Mouse (Mus musculus) midbrain, embryonic 12.5 days (tissue): Measurements from ENCODE around the gene Tmem131. TPM values are rescaled to one million over a fixed set of nuclear protein-coding genes. Genes with fewer than 3 reads are reported as not detected.

Source experiments
- ATAC-seq: fragments of 200-750 bp; cut with Nextera tagmentation; 2 replicates; pipeline ENCODE4 v1.8.0; 2017; ENCODE audit warnings: low read depth, moderate TSS enrichment, moderate library complexity; ENCODE audit not compliant: low FRiP score
- H3K27ac ChIP-seq: fragments of 300-500 bp; sonication (generic); replicated peaks from 2 replicates; pipeline ENCODE4 v1.5.1; 2016; ENCODE audit warnings: mild to moderate bottlenecking
- H3K27me3 ChIP-seq: fragments of 300-500 bp; sonication (generic); 2 replicates; pipeline ENCODE4 v1.6.1; 2016; ENCODE audit warnings: mild to moderate bottlenecking
- H3K36me3 ChIP-seq: fragments of 300-500 bp; sonication (generic); 2 replicates; pipeline ENCODE4 v1.6.1; 2016
- H3K4me1 ChIP-seq: fragments of 300-500 bp; sonication (generic); 2 replicates; pipeline ENCODE4 v1.6.1; 2016
- H3K4me2 ChIP-seq: fragments of 300-500 bp; sonication (generic); replicated peaks from 2 replicates; pipeline ENCODE4 v1.6.1; 2016; ENCODE audit warnings: mild to moderate bottlenecking, moderate library complexity
- H3K4me3 ChIP-seq: fragments of 300-500 bp; sonication (generic); 2 replicates; pipeline ENCODE4 v1.5.1; 2016; ENCODE audit warnings: mild to moderate bottlenecking
- H3K9ac ChIP-seq: fragments of 300-500 bp; sonication (generic); replicated peaks from 2 replicates; pipeline ENCODE4 v1.6.1; 2016; ENCODE audit warnings: mild to moderate bottlenecking, moderate library complexity
- H3K9me3 ChIP-seq: fragments of 300-500 bp; sonication (generic); 2 replicates; pipeline ENCODE4 v1.6.1; 2016; ENCODE audit warnings: mild to moderate bottlenecking
- WGBS: fragments of 180-500 bp; shearing (Covaris S2); methylation state at CpG from one replicate; pipeline ENCODE4 v1.1.7; 2016; 5-methylcytosine and 5-hydroxymethylcytosine counted together
- polyA plus RNA-seq: library from polyadenylated mRNA; unstranded; fragments of >200 nt; fragmentation: Nextera tagmentation; extraction: Ambion mirVana; gene quantifications from 2 replicates; pipeline ENCODE4 v1.2.1, GENCODE M21; 2016

The Tmem131 gene
- polyA plus RNA-seq, 1 experiment from 2014 or later, result 17.8 TPM

GRCm38 (mm10) chr1:36936567-36936966 is 6.9 kb downstream of the Tmem131 start:
- Histone ChIP-seq H3K27me3 (no peaks in the 10 kb centered on the region), H3K27ac (no peak overlapping the region), H3K4me2 (0 out of 2 replicates have a peak overlapping the region, but pooled peaks have one; percentile 1), H3K36me3 (no peaks in the 10 kb centered on the region), H3K4me3 (no peak overlapping the region), H3K9ac (no peak overlapping the region), H3K9me3 (no peaks in the 10 kb centered on the region), H3K4me1 (peaks cover 29% of the 10 kb centered on the region)
- 83% methylated on average over 7 of the region's 7 CpGs for WGBS
- no peak for ATAC-seq

DNA sequence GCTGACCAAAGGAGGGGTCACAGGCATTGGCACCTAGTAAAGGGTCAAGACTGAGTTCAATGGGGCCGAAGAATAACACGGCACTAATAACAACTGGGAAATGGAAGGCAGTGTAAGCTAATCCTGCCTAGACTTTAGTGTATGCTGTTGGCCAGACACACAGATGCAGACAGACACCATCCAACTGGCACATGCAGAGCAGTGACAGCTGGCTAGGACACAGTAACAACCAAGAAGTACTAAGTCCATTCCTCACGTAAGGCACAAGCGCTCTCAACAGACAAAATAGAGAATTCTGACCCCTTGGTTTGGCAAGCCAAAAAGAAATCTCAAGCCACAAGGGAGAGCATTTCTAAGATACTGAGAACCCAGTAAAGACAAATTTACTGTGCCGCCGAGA is 8.7 kb downstream of the Tmem131 start:
- Histone ChIP-seq H3K27ac (no peak overlapping the region), H3K9ac (no peak overlapping the region), H3K4me3 (no peak overlapping the region), H3K27me3 (no peaks in the 10 kb centered on the region), H3K4me1 (peaks cover 24% of the 10 kb centered on the region), H3K36me3 (no peaks in the 10 kb centered on the region), H3K4me2 (no peak overlapping the region), H3K9me3 (no peaks in the 10 kb centered on the region)
- WGBS, result 71% methylated on average over 6 of the region's 6 CpGs
- ATAC-seq, result no peak

DNA sequence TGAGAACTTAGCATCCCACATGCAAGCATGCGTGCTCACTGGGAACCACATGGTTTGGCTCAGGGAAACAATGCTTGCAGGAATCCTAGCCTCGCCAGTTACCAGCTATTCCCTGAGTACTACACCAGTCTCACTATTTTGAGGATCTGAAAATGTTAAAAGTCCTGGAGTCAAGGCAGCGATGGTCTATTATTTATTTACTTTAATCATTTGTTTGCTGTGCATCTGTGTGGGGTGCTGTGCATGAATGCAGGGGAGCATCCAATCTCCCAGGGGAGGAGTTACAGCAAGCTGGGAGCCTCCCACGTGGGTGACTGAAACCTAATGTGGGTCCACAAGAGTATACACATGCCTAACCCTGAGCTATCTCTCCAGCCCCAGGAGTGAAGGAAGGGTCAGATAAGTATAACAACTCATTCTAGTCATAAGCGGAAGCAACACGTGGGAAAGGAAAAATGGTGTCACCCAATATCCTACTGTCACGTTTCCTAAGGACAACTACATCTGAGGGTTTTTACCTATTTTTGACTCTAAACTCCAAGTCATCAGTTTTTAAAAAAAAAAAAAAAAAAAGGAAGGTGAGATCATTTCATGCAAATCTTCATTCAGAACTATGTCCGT is 9.4 kb downstream of the Tmem131 start:
- WGBS, result 85% methylated on average over 8 of the region's 8 CpGs
- Histone ChIP-seq H3K4me1 (peaks cover 24% of the 10 kb centered on the region), H3K9me3 (no peaks in the 10 kb centered on the region), H3K9ac (no peak overlapping the region), H3K27ac (no peak overlapping the region), H3K4me3 (no peak overlapping the region), H3K27me3 (no peaks in the 10 kb centered on the region), H3K4me2 (no peak overlapping the region), H3K36me3 (no peaks in the 10 kb centered on the region)
- ATAC-seq, result no peak

GRCm38 (mm10) chr1:36932231-36932630 is 11.2 kb downstream of the Tmem131 start:
- Histone ChIP-seq H3K27ac (no peak overlapping the region), H3K36me3 (no peaks in the 10 kb centered on the region), H3K4me3 (no peak overlapping the region), H3K4me1 (peaks cover 13% of the 10 kb centered on the region), H3K9me3 (no peaks in the 10 kb centered on the region), H3K27me3 (no peaks in the 10 kb centered on the region), H3K4me2 (no peak overlapping the region), H3K9ac (no peak overlapping the region)
- WGBS, result 95% methylated on average over 1 of the region's 1 CpGs
- ATAC-seq, result no peak

DNA sequence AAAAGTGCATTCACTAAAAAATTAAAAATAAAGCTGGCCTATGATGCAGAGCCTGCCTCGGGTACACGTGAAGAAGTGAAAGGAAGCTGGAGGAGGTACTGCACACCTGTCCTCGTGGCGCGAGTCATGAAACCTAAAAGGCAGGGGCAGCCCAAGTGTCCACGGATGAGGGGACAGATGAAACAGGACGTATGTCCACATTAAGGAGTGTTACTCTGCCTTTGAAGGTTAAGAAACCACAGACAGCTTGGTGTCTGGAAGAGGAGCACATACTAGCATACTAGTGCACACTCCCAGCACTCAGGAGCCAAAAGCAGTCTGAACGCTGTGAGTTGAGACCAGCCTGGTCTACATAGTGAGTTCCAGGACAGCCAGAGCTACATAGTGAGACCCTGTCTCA is 12.6 kb downstream of the Tmem131 start:
- Histone ChIP-seq H3K4me3 (no peak overlapping the region), H3K9ac (no peak overlapping the region), H3K27ac (no peak overlapping the region), H3K36me3 (no peaks in the 10 kb centered on the region), H3K4me1 (peaks cover 6% of the 10 kb centered on the region), H3K4me2 (no peak overlapping the region), H3K27me3 (no peaks in the 10 kb centered on the region), H3K9me3 (no peaks in the 10 kb centered on the region)
- WGBS, result 89% methylated on average over 8 of the region's 8 CpGs
- ATAC-seq, result no peak

GRCm38 (mm10) chr1:36929996-36930395 is 13.5 kb downstream of the Tmem131 start:
- 91% methylated on average over 2 of the region's 2 CpGs for WGBS
- ATAC-seq, result no peak

DNA sequence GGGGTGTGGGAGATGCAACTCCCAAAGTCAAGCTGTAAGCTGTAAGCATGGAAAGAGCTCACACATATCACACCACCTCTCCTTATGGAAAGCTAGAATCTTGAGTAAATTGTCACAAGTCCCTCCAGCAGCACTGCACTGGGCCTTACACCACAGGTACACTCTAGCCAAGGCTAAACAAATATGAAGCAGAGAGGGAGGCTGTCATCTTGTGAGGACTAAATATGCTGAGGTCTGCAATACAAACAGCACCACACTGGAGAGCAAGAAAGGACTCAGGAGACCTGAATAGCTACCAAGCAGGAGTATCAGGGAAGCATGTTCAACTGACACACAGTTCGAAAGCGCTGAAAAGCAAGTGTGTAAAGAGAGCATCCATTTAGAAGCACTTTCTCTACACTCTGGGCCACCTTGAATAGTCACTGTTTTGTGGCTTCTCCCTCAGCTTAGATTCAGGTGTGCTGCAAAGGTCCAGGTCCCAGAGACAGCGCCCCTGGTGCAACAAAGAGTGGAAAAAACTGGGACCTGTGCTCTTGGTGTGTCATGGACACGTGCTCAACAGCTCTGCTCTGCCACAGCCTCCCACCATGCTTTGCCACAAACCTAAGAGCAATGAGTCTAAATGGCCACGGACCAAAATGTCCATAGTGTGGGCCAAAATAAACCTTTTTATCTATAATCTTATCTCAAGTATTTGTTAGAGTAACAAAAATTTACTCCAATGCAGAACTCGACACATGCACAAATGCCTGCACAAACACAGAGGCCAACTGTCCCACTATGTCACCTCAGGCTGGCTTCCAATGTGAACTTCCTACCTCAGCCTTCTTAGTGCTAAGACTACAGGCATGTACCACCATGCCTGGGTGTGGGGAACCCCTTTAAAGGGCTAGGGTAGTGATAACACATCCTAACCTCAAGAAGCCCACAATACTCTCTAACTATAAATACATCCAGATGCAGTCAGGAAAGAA is 14.8 kb downstream of the Tmem131 start:
- Histone ChIP-seq H3K27ac (no peak overlapping the region), H3K27me3 (no peaks in the 10 kb centered on the region), H3K4me2 (no peak overlapping the region), H3K9ac (no peak overlapping the region), H3K9me3 (no peaks in the 10 kb centered on the region), H3K4me1 (no peaks in the 10 kb centered on the region), H3K36me3 (no peaks in the 10 kb centered on the region), H3K4me3 (no peak overlapping the region)
- 97% methylated on average over 6 of the region's 6 CpGs for WGBS
- ATAC-seq, result no peak

More at GRCm38 (mm10) chr1:36929996-36930395, 13.5 kb downstream of the Tmem131 start:
- Histone ChIP-seq H3K36me3 (no peaks in the 10 kb centered on the region), H3K4me2 (no peak overlapping the region), H3K4me3 (no peak overlapping the region), H3K27me3 (no peaks in the 10 kb centered on the region), H3K4me1 (peaks cover 6% of the 10 kb centered on the region), H3K9me3 (no peaks in the 10 kb centered on the region), H3K27ac (no peak overlapping the region), H3K9ac (no peak overlapping the region)

GRCm38 (mm10) chr1:36927569-36927968 is 15.9 kb downstream of the Tmem131 start:
- no peak for ATAC-seq
- Histone ChIP-seq H3K4me2 (no peak overlapping the region), H3K27me3 (no peaks in the 10 kb centered on the region), H3K9ac (no peak overlapping the region), H3K27ac (no peak overlapping the region), H3K9me3 (no peaks in the 10 kb centered on the region), H3K36me3 (no peaks in the 10 kb centered on the region), H3K4me1 (no peaks in the 10 kb centered on the region), H3K4me3 (no peak overlapping the region)
- 86% methylated on average over 2 of the region's 2 CpGs for WGBS

DNA sequence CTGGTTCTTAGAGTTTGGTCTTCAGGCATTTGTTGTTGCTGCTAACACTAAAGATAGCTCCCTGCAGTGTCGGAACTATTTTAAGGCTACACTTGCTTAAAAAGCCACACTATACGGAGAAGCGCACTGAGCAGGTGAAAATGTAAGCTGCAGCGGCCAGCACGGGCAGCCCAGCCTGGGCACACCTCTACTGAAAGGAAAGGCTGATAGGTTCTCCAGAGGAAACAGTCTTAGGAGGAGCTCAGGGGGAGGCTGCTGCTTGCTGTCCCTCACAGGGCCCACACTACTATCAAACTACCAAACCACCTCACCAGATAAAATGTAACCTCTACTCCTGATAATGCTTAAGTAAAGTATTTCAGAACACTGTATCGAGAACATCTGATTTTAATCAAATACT is 16.7 kb downstream of the Tmem131 start:
- H3K27me3 ChIP-seq, result no peaks in the 10 kb centered on the region
- 90% methylated on average over 6 of the region's 6 CpGs for WGBS

DNA sequence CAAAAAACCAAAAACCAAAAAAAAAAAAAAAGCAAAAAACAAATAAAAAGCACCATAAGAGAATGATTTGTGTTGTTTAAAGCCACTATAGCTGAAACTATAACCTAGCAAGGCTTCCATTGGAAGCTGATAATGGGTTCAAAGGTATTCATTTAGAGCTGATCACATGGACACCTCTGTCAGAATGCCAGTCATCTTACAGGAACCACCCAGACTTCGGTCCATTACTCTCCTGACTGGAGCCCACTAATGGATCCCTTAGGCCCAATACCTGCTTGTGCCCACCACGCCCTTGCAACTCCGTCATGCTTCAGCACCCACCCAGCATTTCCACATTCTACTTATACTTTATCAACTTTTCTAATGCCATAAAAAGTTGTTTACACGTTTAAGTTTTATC is 17.2 kb downstream of the Tmem131 start:
- ATAC-seq, result no peak
- H3K27me3 ChIP-seq, result no peaks in the 10 kb centered on the region
- H3K36me3 ChIP-seq, result no peaks in the 10 kb centered on the region
- H3K4me3 ChIP-seq, result no peak overlapping the region
- H3K9me3 ChIP-seq, result no peaks in the 10 kb centered on the region
- WGBS, result 95% methylated on average over 4 of the region's 4 CpGs
- H3K4me2 ChIP-seq, result no peak overlapping the region
- H3K9ac ChIP-seq, result no peak overlapping the region
- H3K27ac ChIP-seq, result no peak overlapping the region
- peaks cover 11% of the 10 kb centered on the region for H3K4me1 ChIP-seq

More for the DNA sequence above, 16.7 kb downstream of the Tmem131 start:
- no peaks in the 10 kb centered on the region for H3K9me3 ChIP-seq
- no peak overlapping the region for H3K4me2 ChIP-seq
- no peak overlapping the region for H3K27ac ChIP-seq
- H3K4me1 ChIP-seq, result peaks cover 7% of the 10 kb centered on the region
- no peaks in the 10 kb centered on the region for H3K36me3 ChIP-seq
- ATAC-seq, result no peak
- H3K9ac ChIP-seq, result no peak overlapping the region
- H3K4me3 ChIP-seq, result no peak overlapping the region

DNA sequence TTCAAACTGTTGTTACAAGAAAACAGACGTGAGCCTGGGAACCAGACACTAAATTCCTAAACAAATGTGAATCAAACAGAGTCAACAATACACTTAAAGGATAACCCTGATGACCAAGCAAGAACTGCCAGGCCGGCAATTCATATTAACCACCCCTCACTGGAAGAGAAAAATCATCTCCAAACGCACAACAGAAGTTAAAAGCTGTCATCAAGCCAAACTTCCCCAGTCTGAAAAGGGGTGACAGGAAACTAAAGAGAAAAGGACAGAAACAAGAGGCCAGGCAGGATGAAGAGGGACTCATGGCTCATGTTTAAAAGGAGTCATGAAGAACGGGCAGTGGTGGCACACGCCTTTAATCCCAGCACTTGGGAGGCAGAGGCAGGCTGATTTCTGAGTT is 17.7 kb downstream of the Tmem131 start:
- no peak overlapping the region for H3K27ac ChIP-seq
- no peaks in the 10 kb centered on the region for H3K27me3 ChIP-seq
- peaks cover 15% of the 10 kb centered on the region for H3K4me1 ChIP-seq
- no peak overlapping the region for H3K9ac ChIP-seq
- H3K9me3 ChIP-seq, result no peaks in the 10 kb centered on the region
- no peak overlapping the region for H3K4me2 ChIP-seq
- H3K36me3 ChIP-seq, result no peaks in the 10 kb centered on the region
- H3K4me3 ChIP-seq, result no peak overlapping the region
- WGBS, result 85% methylated on average over 5 of the region's 5 CpGs
- no peak for ATAC-seq

DNA sequence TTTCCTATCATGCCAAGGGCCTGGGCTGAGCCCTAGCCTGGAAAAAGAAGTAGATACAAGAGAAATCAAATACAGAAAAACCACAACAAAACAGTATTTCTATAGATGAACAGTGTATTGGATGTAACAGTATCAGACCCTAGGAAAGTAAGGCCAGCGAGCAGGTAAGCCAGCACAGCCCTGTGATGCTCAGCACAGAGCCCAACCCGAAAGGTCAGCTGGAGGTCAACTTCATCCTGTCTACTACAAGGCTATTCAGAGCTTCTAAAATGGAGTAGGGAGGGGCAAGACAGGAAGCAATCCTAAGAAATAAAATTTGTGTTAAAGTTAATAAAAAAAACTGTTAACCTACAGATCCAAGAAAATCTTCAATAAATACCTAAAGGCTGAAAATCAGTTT is 18.6 kb downstream of the Tmem131 start:
- H3K36me3 ChIP-seq, result no peaks in the 10 kb centered on the region
- peaks cover 24% of the 10 kb centered on the region for H3K4me1 ChIP-seq
- H3K9ac ChIP-seq, result no peak overlapping the region
- no peak for ATAC-seq
- no peaks in the 10 kb centered on the region for H3K9me3 ChIP-seq
- no peak overlapping the region for H3K4me2 ChIP-seq
- no peak overlapping the region for H3K27ac ChIP-seq
- H3K4me3 ChIP-seq, result no peak overlapping the region
- H3K27me3 ChIP-seq, result no peaks in the 10 kb centered on the region
- WGBS, result 89% methylated on average over 2 of the region's 2 CpGs
